Mouse (Mus musculus) ES-E14 (cell line): ENCODE measurements around the gene Gm6020.
"Not testable (repeated sequence)": the region's sequence is repeated elsewhere in the genome, so short reads cannot be mapped to it uniquely, and the experiment has no call there.

Experiments used
- HCFC1 ChIP-seq: IDR thresholded peaks from 2 replicates; pipeline ENCODE4 v1.6.1; 2012; ENCODE audit warnings: low read length, inconsistent platforms, borderline replicate concordance; ENCODE audit not compliant: insufficient read depth
- ZC3H11A ChIP-seq: IDR thresholded peaks from 2 replicates; pipeline ENCODE4 v1.6.1; 2012; ENCODE audit warnings: low read depth, mild to moderate bottlenecking, inconsistent platforms, low read length, borderline replicate concordance

DNA sequence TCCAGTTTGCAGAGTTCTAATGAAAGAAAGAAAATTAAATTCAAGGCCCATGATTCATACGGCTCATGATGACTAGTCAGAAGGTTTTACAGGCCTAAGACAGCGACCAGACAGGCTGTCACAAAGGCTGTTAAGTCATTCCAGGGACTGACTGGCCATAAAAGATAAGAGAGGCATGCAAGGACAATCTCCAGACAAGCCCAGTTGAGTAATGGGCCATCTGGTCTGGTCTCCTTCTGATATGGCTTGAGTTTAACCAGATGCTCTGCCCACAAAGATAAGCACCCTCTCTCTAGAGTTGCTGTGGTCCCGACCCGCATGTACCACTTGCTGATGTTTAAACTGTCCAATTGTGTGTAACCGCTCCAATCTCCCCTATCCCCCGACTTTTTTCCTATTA lies 23.8 kb downstream of the Gm6020 start:
- TF ChIP-seq ZC3H11A, HCFC1: not testable (repeated sequence)
